Mouse (Mus musculus) frontal cortex, postnatal 36 days (tissue): ENCODE measurements at regions not wholly inside any gene's neighbourhood (a gene's known extent, or its start where the extent isn't known, plus 50 kb on each side); places are given as distances from the start of the nearest gene placed in this dataset.
A peak's percentile ranks its signal among the peaks of the same experiment; 100 is the strongest.

Experiments used
- DNase-seq, 2 experiments: peaks; one replicate each; pipeline ENCODE4 v3.0.0; 2022; ENCODE audit warnings: low spot score in 2 of 2

DNA sequence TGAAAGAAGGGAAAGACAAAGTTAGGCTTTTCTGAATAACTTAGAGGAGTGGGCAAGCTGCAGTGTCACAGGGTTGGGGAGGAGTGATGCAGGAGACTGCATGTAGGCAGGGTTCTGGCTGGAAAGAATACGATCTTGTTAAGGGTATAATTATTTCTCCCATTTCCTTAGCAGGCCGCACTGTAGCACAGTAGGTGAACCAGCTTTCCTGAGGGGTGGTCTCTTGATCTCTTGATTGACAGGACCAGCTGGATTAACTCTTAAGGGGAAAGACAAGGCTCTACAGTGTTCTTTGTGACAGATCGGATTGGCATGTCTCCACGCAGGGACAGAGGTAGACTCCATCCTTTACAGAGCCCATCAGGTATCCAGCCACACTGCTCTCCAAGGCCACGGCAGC lies 54.5 kb upstream of the Meis1 start:
- no peak for DNase-seq

GRCm38 (mm10) chr11:19073887-19074564 lies 55.2 kb upstream of the Meis1 start:
- no peak for DNase-seq

GRCm38 (mm10) chr11:19091101-19091857 lies 72.5 kb upstream of the Meis1 start:
- peak in 1 of 2 experiments; percentile 8 for DNase-seq

- no peak for DNase-seq
Measured at GRCm38 (mm10) chr11:19092967-19093745, 74.4 kb upstream of the Meis1 start.

- no peak for DNase-seq
Measured at GRCm38 (mm10) chr11:19093749-19094148, 75.0 kb upstream of the Meis1 start.

- no peak for DNase-seq
Measured at GRCm38 (mm10) chr11:19094183-19094582, 75.4 kb upstream of the Meis1 start.

DNA sequence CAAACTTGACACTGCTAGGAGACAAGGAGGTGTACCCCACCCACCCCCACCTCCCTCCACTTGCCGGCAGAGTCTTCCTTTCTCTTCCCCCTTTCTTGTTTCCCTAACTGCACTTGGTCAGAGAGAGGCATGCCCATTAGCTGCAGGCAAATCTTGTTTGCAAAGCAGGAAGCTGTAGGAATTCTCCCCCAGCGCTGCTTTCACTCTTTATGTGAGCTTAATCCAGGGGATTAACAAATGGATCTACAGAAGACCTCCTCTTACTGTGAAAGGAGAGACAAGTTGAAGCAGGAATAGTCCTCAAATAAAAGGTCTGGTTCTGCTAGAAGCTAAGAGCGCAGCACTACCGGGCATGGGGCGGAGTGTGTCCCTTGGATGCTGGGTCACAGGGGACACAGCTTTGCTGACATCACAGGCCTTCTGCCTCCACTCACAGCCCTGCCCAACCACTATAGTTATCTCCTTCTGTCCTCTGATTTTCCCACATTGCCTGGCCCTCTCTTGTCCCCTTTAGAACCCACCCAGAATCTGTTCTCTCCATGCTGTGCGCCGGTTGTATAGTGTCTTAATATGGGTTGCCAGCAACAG lies 84.3 kb upstream of the Meis1 start:
- no peak for DNase-seq

DNA sequence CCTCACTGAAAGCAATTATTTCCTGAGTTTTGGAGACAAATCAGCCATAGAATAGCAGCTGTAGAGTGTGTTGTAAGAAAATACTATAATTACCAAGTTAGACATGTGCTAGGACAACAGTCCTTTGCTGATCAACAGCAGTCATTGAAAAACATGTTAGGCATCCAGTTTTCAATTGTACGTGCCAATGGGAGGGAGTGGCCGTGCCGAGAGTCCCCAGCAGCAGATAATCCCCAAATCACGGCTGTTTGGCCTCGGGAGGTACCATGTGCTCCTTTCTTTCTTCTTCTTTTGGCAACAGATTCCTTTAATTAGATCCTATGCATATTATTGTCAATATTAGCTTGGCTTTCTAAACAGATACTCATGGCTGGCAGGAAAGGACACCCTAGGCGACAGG lies 88.4 kb upstream of the Meis1 start:
- DNase-seq: no peak

GRCm38 (mm10) chr11:19109055-19109454 lies 90.3 kb upstream of the Meis1 start:
- DNase-seq: no peak

GRCm38 (mm10) chr11:19111916-19112575 lies 93.3 kb upstream of the Meis1 start:
- DNase-seq: peak in 1 of 2 experiments; percentile 9

DNA sequence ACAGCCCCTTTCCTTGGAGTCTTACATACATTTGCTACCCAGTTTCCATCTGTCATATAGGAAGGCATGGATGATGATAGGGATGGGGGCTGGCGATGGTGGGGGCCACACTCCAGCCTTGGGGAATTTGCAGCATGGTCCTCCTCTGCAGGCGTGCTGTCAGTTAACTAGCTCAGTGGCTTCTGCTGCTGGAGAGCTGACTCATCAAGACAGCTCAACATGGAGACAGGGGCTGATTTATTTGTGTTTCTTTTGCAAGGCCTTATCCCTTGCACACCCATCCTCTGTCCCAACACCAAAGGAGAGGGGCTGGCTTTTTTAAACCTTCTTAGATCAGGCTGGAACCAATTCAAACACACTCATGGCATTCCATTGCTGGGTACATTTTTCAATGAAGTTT lies 98.3 kb upstream of the Meis1 start:
- DNase-seq: no peak

- no peak for DNase-seq
Measured at GRCm38 (mm10) chr11:19118258-19118657, 99.5 kb upstream of the Meis1 start.

DNA sequence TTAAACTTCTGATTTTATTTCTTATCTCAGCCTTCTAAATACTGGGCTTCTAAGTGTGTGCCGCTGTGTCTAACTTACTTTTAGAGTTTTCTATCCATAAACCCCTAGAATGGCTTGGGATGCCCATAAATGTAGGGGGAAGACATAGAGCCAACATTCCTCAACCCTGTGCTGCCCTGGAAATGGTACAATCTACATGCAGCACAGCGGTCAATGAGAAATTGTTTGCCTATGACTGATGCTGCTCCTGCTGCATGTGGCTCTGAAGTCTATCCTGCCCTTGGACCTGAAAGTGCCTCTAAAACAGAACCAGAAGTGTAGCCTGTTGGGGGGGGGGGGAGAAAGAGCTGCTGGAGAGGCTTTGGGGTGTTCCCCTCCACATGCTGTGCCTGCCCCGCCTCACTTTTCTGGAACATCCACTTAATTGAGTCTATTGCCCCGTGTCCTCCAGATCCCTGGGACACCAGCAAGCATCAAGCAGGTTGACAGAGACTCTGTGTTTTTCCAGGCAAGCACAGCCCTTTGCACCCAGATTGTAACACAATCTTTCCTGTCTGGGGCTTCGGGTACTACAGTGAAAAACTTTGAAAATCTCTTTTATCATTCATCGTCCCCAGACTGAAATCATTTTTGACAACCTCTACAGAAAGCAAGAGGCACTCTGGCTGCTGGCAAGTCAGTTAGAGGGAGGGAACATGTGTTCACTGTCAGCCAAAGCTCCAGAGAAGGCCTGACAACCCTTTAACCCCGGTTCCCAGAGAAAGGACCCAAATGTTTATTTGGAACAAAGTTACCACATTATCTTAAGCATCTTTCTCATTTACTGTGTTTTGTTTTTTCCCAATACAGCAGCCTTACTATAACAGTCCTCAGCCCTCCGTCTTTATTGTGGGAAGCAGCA lies 101.4 kb upstream of the Meis1 start:
- DNase-seq: no peak

DNA sequence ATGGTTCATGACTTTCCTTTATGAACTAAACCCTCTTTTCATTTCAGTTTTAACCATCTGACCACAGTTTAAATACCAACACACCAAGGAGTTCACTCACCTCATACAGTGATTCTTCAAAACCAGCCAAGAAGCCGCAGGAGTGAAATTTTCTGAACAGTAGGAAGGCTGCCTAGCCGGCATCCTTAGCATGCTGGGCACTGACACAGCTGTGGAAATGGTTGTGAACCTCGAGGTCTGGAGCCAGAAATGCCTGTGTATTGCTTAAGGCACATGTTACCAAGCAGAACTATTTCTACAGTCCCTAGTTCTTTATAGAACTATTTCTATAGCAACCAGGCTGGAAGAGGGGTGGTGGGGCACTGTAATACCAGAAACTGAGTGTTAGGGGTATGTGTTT lies 102.1 kb upstream of the Meis1 start:
- DNase-seq: no peak

DNA sequence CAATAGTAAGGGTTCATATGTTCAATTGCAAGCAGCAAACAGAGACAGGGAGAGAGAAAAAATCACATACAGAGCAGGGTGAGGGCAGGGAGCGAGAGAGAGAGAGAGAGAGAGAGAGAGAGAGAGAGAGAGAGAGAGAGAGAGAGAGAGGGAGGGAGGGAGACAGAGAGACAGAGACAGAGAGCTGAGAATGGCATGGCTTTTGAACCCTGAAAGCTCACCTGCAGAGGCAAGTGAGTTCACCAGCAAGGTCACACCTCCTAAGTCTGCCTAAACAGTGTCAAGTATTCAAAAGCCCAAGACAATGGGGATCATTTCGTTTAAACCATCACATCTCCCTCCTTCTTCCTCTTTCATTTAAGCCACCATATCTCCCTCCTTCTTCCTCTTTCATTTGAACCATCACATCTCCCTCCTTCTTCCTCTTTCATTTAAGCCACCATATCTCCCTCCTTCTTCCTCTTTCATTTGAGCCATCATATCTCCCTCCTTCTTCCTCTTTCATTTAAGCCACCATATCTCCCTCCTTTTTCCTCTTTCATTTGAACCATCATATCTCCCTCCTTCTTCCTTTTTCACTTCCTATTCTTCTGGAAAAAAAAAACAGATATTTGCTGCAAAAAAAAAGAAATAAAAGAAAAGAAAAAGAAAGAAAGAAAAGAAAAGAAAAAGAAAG lies 116.7 kb upstream of the Meis1 start:
- DNase-seq: no peak

- DNase-seq: peak in 1 of 2 experiments; percentile 16
Measured at GRCm38 (mm10) chr11:19138423-19138822, 119.6 kb upstream of the Meis1 start.

DNA sequence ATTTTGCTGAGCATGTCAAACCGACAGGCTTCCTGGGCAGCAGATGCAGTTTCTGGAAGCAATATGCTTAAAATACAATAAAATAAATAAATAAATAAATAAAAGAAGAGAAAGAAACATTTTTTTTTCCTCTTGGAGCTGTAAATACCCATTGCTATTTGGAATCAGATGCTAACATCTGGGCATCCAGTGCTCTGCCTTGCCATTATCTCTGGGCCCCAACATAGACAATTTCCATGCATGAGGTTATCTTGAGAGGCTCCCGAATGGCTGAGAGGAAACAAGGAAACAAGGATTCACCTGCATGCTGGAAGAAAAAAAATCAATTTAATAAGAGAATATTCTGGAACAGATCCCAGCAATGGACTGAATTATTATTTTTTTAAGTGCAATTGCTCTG lies 120.0 kb upstream of the Meis1 start:
- no peak for DNase-seq

GRCm38 (mm10) chr11:19143267-19144000 lies 124.6 kb upstream of the Meis1 start:
- DNase-seq: no peak

DNA sequence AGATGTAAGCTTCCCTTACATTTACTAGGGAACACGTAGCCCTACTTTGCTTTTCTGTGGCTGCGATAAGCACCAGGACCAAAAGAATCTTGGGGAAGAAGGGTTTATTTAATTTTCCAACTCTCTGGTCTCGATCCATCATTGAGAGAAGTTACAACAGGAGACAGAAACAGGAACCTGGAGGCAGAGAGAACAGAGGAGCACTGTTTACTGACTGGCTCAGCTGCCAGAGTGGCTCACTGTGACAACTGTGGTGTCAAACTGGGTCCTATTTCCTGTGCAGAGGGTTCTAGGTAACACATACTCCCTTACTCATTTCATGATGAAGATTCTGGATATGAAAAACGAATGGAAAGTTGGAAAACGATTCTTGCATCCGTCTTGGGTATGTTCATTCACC lies 125.7 kb upstream of the Meis1 start:
- no peak for DNase-seq
